Mouse (Mus musculus) CH12.LX (cell line): ENCODE results near the gene Slc29a3. TPM values are rescaled to one million over a fixed set of nuclear protein-coding genes. Genes with fewer than 3 reads are reported as not detected.

Experiments used
- DNase-seq: peaks from one replicate; pipeline ENCODE4 v3.0.0-alpha.2; 2013; ENCODE audit errors: extremely low read depth
- H3K27ac ChIP-seq: 2 replicates; pipeline ENCODE4 v1.5.1; 2012; ENCODE audit warnings: low read depth, mild to moderate bottlenecking, control low read depth, moderate library complexity; ENCODE audit not compliant: insufficient read depth
- H3K27me3 ChIP-seq: replicated peaks from 2 replicates; pipeline ENCODE3; 2012; ENCODE audit warnings: inconsistent platforms
- H3K36me3 ChIP-seq, 2 experiments: replicated peaks in 1 of 2; 2 replicates each; pipeline versions ENCODE3 to v1.6.1; 2012; ENCODE audit warnings: inconsistent platforms in 1 of 2, low read length in 1 of 2, mild to moderate bottlenecking in 1 of 2, mixed read lengths in 1 of 2, moderate library complexity in 1 of 2; ENCODE audit not compliant: control insufficient read depth in 1 of 2, insufficient read depth in 1 of 2
- H3K4me1 ChIP-seq, 2 experiments: 2 replicates each; pipeline ENCODE4 v1.6.1; 2012; ENCODE audit warnings: inconsistent platforms in 1 of 2, moderate library complexity in 1 of 2; ENCODE audit not compliant: insufficient read depth in 2 of 2, control insufficient read depth in 1 of 2
- H3K4me2 ChIP-seq: 2 replicates; pipeline ENCODE4 v1.6.1; 2012; ENCODE audit warnings: low read depth, mild to moderate bottlenecking, control low read depth; ENCODE audit not compliant: poor library complexity, insufficient read depth, severe bottlenecking
- H3K4me3 ChIP-seq, 3 experiments: fragments of 150-350 bp in 1 of 3; sonication (generic) in 1 of 3; replicated peaks in 1 of 3; 2 replicates each; pipeline versions ENCODE3 to v1.5.1; 2011 to 2012; ENCODE audit warnings: low read depth in 2 of 3, low read length in 2 of 3, mild to moderate bottlenecking in 2 of 3, moderate library complexity in 2 of 3, control low read depth in 1 of 3, improper control_type of control experiment in 1 of 3, inconsistent platforms in 1 of 3, mixed read lengths in 1 of 3; ENCODE audit not compliant: poor library complexity in 1 of 3
- H3K79me2 ChIP-seq: replicated peaks from 2 replicates; pipeline ENCODE4 v1.6.1; 2012; ENCODE audit warnings: mild to moderate bottlenecking, moderate library complexity; ENCODE audit not compliant: control insufficient read depth, poor library complexity, insufficient read depth, severe bottlenecking; ENCODE audit errors: extremely low read depth
- H3K9ac ChIP-seq: 2 replicates; pipeline ENCODE4 v1.6.1; 2012; ENCODE audit warnings: low read depth, mild to moderate bottlenecking, control low read depth, moderate library complexity; ENCODE audit not compliant: insufficient read depth
- H3K9me3 ChIP-seq: replicated peaks from 2 replicates; pipeline ENCODE3; 2012; ENCODE audit warnings: low read length, inconsistent platforms, mixed read lengths
- CHD2 ChIP-seq: IDR thresholded peaks from 2 replicates; pipeline ENCODE4 v1.6.1; 2011; ENCODE audit warnings: low read length, improper control_type of control experiment
- CTCF ChIP-seq, 2 experiments: IDR thresholded peaks in 1 of 2; conservative IDR thresholded peaks in 1 of 2; 2 replicates each; pipeline ENCODE4 v1.5.1; 2011 to 2012; ENCODE audit warnings: low read depth in 2 of 2, low read length in 2 of 2, improper control_type of control experiment in 1 of 2, inconsistent platforms in 1 of 2, mild to moderate bottlenecking in 1 of 2, moderate library complexity in 1 of 2
- E2F4 ChIP-seq: IDR thresholded peaks from 2 replicates; pipeline ENCODE4 v1.6.1; 2011; ENCODE audit warnings: low read depth, low read length, improper control_type of control experiment; ENCODE audit not compliant: insufficient replicate concordance
- ELF1 ChIP-seq: IDR thresholded peaks from 2 replicates; pipeline ENCODE4 v1.6.1; 2014; ENCODE audit warnings: low read depth, mild to moderate bottlenecking, inconsistent platforms, low read length, improper control_type of control experiment
- ETS1 ChIP-seq: conservative IDR thresholded peaks from 2 replicates; pipeline ENCODE4 v1.6.1; 2012; ENCODE audit warnings: low read depth, mild to moderate bottlenecking, inconsistent platforms, low read length, improper control_type of control experiment, moderate library complexity
- GABPA ChIP-seq: IDR thresholded peaks from 2 replicates; pipeline ENCODE4 v1.6.1; 2012; ENCODE audit warnings: low read depth, low read length, improper control_type of control experiment, inconsistent platforms; ENCODE audit not compliant: insufficient replicate concordance
- IRF4 ChIP-seq: IDR thresholded peaks from 2 replicates; pipeline ENCODE4 v1.6.1; 2014; ENCODE audit warnings: low read depth, mild to moderate bottlenecking, inconsistent platforms, low read length, improper control_type of control experiment
- JUND ChIP-seq: conservative IDR thresholded peaks from 2 replicates; pipeline ENCODE4 v1.6.1; 2011; ENCODE audit warnings: low read depth, low read length, improper control_type of control experiment
- KAT2A ChIP-seq: IDR thresholded peaks from 2 replicates; pipeline ENCODE4 v1.6.1; 2012; ENCODE audit warnings: low read length, improper control_type of control experiment, inconsistent platforms; ENCODE audit not compliant: insufficient replicate concordance
- MYC ChIP-seq: IDR thresholded peaks from 2 replicates; pipeline ENCODE4 v1.6.1; 2011; ENCODE audit warnings: low read depth, mild to moderate bottlenecking, improper control_type of control experiment, low read length
- PAX5 ChIP-seq: IDR thresholded peaks from 2 replicates; pipeline ENCODE4 v1.6.1; 2012; ENCODE audit warnings: low read length, inconsistent platforms, mixed read lengths
- POLR2A ChIP-seq: IDR thresholded peaks from 2 replicates; pipeline ENCODE4 v1.6.1; 2011; ENCODE audit warnings: low read depth, mild to moderate bottlenecking, improper control_type of control experiment, low read length
- RCOR1 ChIP-seq: conservative IDR thresholded peaks from 2 replicates; pipeline ENCODE4 v1.6.1; 2012; ENCODE audit warnings: low read depth, mild to moderate bottlenecking, inconsistent platforms, low read length, improper control_type of control experiment
- SIN3A ChIP-seq: IDR thresholded peaks from 2 replicates; pipeline ENCODE4 v1.6.1; 2012; ENCODE audit warnings: low read length, improper control_type of control experiment, inconsistent platforms
- SMC3 ChIP-seq: IDR thresholded peaks from 2 replicates; pipeline ENCODE4 v1.6.1; 2011; ENCODE audit warnings: low read depth, low read length, improper control_type of control experiment
- TBP ChIP-seq: conservative IDR thresholded peaks from 2 replicates; pipeline ENCODE4 v1.6.1; 2011; ENCODE audit warnings: low read depth, low read length, improper control_type of control experiment
- TCF12 ChIP-seq: IDR thresholded peaks from 2 replicates; pipeline ENCODE4 v1.6.1; 2014; ENCODE audit warnings: low read depth, mild to moderate bottlenecking, inconsistent platforms, low read length, improper control_type of control experiment
- UBTF ChIP-seq: IDR thresholded peaks from 2 replicates; pipeline ENCODE4 v1.6.1; 2012; ENCODE audit warnings: low read depth, mild to moderate bottlenecking, inconsistent platforms, low read length, improper control_type of control experiment, moderate library complexity
- USF1 ChIP-seq: IDR thresholded peaks from 2 replicates; pipeline ENCODE4 v1.6.1; 2014; ENCODE audit warnings: low read depth, mild to moderate bottlenecking, inconsistent platforms, low read length, improper control_type of control experiment
- ZC3H11A ChIP-seq: IDR thresholded peaks from 2 replicates; pipeline ENCODE4 v1.6.1; 2012; ENCODE audit warnings: low read depth, mild to moderate bottlenecking, inconsistent platforms, low read length, improper control_type of control experiment
- ZNF384 ChIP-seq: IDR thresholded peaks from 2 replicates; pipeline ENCODE4 v1.6.1; 2012; ENCODE audit warnings: low read depth, low read length, improper control_type of control experiment, inconsistent platforms
- dilution Hi-C: fragments of 300-500 bp; cut with MboI; formaldehyde crosslinking; loops from 2 replicates; pipeline ENCODE4 v1.14.3; 2020; ENCODE audit warnings: low sequenced_read_pairs; ENCODE audit not compliant: extremely low pct_unique_long_range_greater_than_20kb, extremely low pct_ligation_motif_present
- in situ Hi-C: fragments of 300-500 bp; cut with MboI; formaldehyde crosslinking; loops from 3 replicates; pipeline ENCODE4 v1.14.3; 2019; ENCODE audit warnings: low sequenced_read_pairs, low pct_ligation_motif_present, low pct_unique_long_range_greater_than_20kb, mixed read lengths
- polyA plus RNA-seq: library from polyadenylated mRNA; unstranded; fragments of >175 nt; gene quantifications from 2 replicates; pipeline ENCODE4 v1.2.1, GENCODE M21; 2012; ENCODE audit warnings: low read depth; ENCODE audit not compliant: insufficient read length
- total RNA-seq, 2 experiments: library from RNA; depleted of rRNA; stranded (reverse); fragments of 300-350 nt in 1 of 2; fragments of >200 nt in 1 of 2; gene quantifications; 2 replicates each; pipeline ENCODE4 v1.2.3; 2012 to 2014

Slc29a3 gene
- total and polyA plus RNA-seq, 3 experiments: 4.1 to 19.1 (median 5.9) TPM

DNA sequence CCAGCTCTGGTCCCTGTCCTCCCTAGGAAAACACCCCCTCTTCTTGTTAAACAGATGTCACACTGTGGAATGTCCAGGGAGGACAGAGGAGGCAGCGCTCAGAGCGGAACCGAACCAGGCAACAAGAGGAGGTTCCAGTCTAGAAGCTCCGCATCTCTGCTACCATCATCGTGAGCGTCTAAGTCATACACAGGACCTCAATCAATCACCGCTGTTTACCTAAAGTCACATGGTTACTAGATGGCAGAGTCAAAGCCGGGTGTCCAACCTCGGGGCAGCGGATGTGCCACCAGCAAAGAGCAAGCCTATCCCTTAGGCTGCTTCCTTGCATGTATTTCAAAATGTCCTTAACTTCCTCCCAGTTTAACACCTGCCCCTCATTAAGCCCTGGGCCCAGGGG lies 39.8 kb upstream of the Slc29a3 start:
- H3K27ac ChIP-seq: no peak overlapping the region
- H3K9me3 ChIP-seq: no peaks in the 10 kb centered on the region
- dilution Hi-C loops: no loop called here
- no peaks in the 10 kb centered on the region for H3K79me2 ChIP-seq
- H3K4me1 ChIP-seq: 0 out of 4 replicates have a peak, but pooled peaks cover 0 to 4% of the 10 kb centered on the region in 2 experiments
- no peak for DNase-seq
- in situ Hi-C loops: no loop called here
- TF ChIP-seq ZC3H11A (no peak), UBTF (no peak), TBP (no peak), PAX5 (no peak), SIN3A (no peak)
- peaks cover 92% of the 10 kb centered on the region for H3K27me3 ChIP-seq
- no peak overlapping the region for H3K4me3 ChIP-seq
- no peak overlapping the region for H3K9ac ChIP-seq
- no peak overlapping the region for H3K4me2 ChIP-seq
- H3K36me3 ChIP-seq: no peaks in the 10 kb centered on the region

DNA sequence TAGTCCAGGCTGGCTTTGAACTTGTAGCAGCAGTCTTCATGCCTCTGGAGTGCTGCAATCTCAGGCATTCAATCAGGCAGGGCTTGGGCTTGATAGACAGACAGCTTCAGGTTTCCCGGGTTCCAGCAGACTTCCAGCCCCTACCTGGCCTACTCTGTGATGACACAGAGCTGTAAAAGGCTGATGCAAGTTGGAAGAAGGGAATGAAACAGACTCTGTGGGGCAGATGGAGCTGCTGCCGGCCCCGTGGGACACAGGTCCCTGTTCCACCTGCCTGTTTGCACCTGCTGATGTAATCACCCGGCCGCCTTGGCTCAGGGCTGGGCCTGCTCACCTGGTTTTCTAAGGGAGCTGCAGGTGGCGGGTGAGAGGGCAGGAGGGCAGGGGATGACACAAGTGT lies 38.3 kb upstream of the Slc29a3 start:
- H3K79me2 ChIP-seq: no peaks in the 10 kb centered on the region
- no peak overlapping the region for H3K4me3 ChIP-seq
- no peak for TF ChIP-seq ETS1
- no peak for TF ChIP-seq TCF12
- TF ChIP-seq GABPA: no peak
- no peak for TF ChIP-seq E2F4
- TF ChIP-seq CHD2: no peak
- TF ChIP-seq, all 38 proteins: peak for 0
- DNase-seq: no peak
- Histone ChIP-seq H3K27me3 (peaks cover 90% of the 10 kb centered on the region), H3K9ac (no peak overlapping the region), H3K27ac (no peak overlapping the region), H3K4me1 (0 out of 4 replicates have a peak, but pooled peaks cover 0 to 4% of the 10 kb centered on the region in 2 experiments), H3K9me3 (no peaks in the 10 kb centered on the region), H3K4me2 (no peak overlapping the region), H3K36me3 (no peaks in the 10 kb centered on the region)
- in situ Hi-C loops: no loop called here
- dilution Hi-C loops: no loop called here

DNA sequence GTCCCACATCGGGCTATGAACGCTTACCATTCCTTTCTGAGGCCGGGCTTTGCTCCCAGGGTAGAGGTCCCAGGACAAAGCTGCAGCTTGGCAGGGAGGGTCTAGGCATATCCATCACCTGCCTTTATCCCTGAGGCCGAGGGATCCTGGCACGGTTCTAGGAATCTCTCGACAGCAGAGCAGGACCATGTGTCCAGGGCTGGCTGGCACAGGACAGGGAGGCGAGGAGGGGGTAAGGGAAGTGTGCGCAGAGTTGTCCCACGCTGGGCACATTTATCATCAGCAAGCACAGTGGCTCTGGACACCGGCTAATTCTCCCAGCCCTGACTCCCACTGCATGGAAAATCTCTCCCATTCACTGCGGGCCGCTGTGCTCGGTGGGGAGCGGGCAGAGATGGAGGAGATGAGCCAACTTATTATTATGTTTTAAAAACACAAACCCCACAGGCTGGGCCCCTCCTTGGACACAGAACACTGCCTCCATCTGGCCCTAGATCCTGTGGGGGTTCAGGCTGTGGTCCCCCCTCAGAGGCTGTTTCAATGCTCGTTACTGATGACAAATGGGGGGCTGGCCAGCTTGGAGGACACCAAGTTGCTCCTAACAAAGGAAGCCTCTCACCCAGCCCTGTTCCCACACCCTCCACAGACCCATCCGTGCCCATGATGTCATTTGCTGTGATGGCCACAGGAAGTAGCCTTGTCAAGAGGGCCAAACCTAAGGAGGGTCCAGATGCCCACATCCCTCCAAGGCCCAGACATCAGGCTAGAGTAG lies 34.9 kb upstream of the Slc29a3 start:
- Histone ChIP-seq H3K4me2 (no peak overlapping the region), H3K27me3 (peaks cover 81% of the 10 kb centered on the region), H3K27ac (no peak overlapping the region), H3K9me3 (no peaks in the 10 kb centered on the region), H3K36me3 (no peaks in the 10 kb centered on the region), H3K9ac (no peak overlapping the region), H3K4me3 (no peak overlapping the region), H3K79me2 (no peaks in the 10 kb centered on the region), H3K4me1 (0 out of 4 replicates have a peak, but pooled peaks cover 0 to 4% of the 10 kb centered on the region in 2 experiments)
- TF ChIP-seq MYC (no peak), UBTF (no peak), POLR2A (no peak), TBP (no peak), IRF4 (no peak), CTCF (conservative IDR thresholded peaks at IDR 0.05 in 1 of 2, IDR thresholded peaks at IDR 0.05 in 1 of 2; ENCODE audit: low read depth in 2 of 2, low read length in 2 of 2) (no peak), E2F4 (no peak), JUND (no peak), PAX5 (no peak), USF1 (no peak), RCOR1 (no peak), KAT2A (no peak), ZNF384 (no peak), ELF1 (no peak), SIN3A (no peak), SMC3 (no peak), CHD2 (no peak)
- dilution Hi-C loops (no loop called here), in situ Hi-C loops (no loop called here)
- DNase-seq: no peak
